Mouse (Mus musculus) limb, embryonic 14.5 days (tissue): ENCODE data around the gene Sytl2. TPM values are rescaled to one million over a fixed set of nuclear protein-coding genes. Genes with fewer than 3 reads are reported as not detected.
A peak's percentile ranks its signal among the peaks of the same experiment; 100 is the strongest.

Experiments
- ATAC-seq: fragments of 200-750 bp; cut with Nextera tagmentation; 2 replicates; pipeline ENCODE4 v1.8.0; 2017; ENCODE audit warnings: low read depth, moderate number of reproducible peaks, moderate TSS enrichment; ENCODE audit not compliant: low FRiP score
- DNase-seq: peaks from one replicate; pipeline ENCODE4 v3.0.0-alpha.2; 2015; ENCODE audit warnings: low spot score
- H3K27ac ChIP-seq: fragments of 300-500 bp; sonication (generic); replicated peaks from 2 replicates; pipeline ENCODE4 v1.5.1; 2014; ENCODE audit warnings: low read depth, mild to moderate bottlenecking, low read length, moderate library complexity, mixed read lengths
- H3K27me3 ChIP-seq: fragments of 300-500 bp; sonication (generic); 2 replicates; pipeline ENCODE4 v1.6.1; 2014; ENCODE audit warnings: low read length, mixed read lengths; ENCODE audit not compliant: control insufficient read depth, insufficient read depth
- H3K36me3 ChIP-seq: fragments of 300-500 bp; sonication (generic); 2 replicates; pipeline ENCODE4 v1.6.1; 2014; ENCODE audit warnings: mild to moderate bottlenecking, low read length, moderate library complexity, mixed read lengths; ENCODE audit not compliant: control insufficient read depth, insufficient read depth
- H3K4me1 ChIP-seq: fragments of 300-500 bp; sonication (generic); 2 replicates; pipeline ENCODE4 v1.6.1; 2014; ENCODE audit warnings: antibody characterized with exemption, low read length, mixed read lengths; ENCODE audit not compliant: control insufficient read depth, insufficient read depth
- H3K4me2 ChIP-seq: fragments of 300-500 bp; sonication (generic); replicated peaks from 2 replicates; pipeline ENCODE4 v1.6.1; 2014; ENCODE audit warnings: low read depth, mild to moderate bottlenecking, low read length, moderate library complexity; ENCODE audit not compliant: severe bottlenecking
- H3K4me3 ChIP-seq: fragments of 300-500 bp; sonication (generic); replicated peaks from 2 replicates; pipeline ENCODE4 v1.5.1; 2014; ENCODE audit warnings: low read length
- H3K9ac ChIP-seq: fragments of 300-500 bp; sonication (generic); 2 replicates; pipeline ENCODE4 v1.6.1; 2014; ENCODE audit warnings: mild to moderate bottlenecking, low read depth, low read length, moderate library complexity; ENCODE audit not compliant: severe bottlenecking
- H3K9me3 ChIP-seq: fragments of 300-500 bp; sonication (generic); 2 replicates; pipeline ENCODE4 v1.6.1; 2016; ENCODE audit warnings: low read length; ENCODE audit not compliant: control insufficient read depth
- POLR2A ChIP-seq: fragments of 200-500 bp; IDR thresholded peaks from 2 replicates; pipeline ENCODE4 v1.8.0; 2012; ENCODE audit warnings: inconsistent platforms, mild to moderate bottlenecking, moderate library complexity, borderline replicate concordance; ENCODE audit not compliant: insufficient read depth, insufficient read length; ENCODE audit errors: extremely low read depth
- WGBS: fragments of 180-500 bp; shearing (Covaris S2); extraction: QIAGEN DNeasy Blood & Tissue Kit; methylation state at CpG from one replicate; pipeline ENCODE4 v1.1.7; 2014; 5-methylcytosine and 5-hydroxymethylcytosine counted together
- polyA plus RNA-seq, 2 experiments: library from polyadenylated mRNA; depleted of rRNA in 1 of 2; stranded (reverse) in 1 of 2; unstranded in 1 of 2; fragments of >200 nt; fragmentation: Nextera tagmentation in 1 of 2; extraction: Ambion mirVana in 1 of 2; gene quantifications; 2 replicates each; pipeline versions ENCODE4 v1.2.1 to v1.2.3; 2012 to 2014

The Sytl2 gene
- polyA plus RNA-seq, 2 experiments: 21.9 to 25.7 TPM

- no peaks in the 10 kb centered on the region for H3K36me3 ChIP-seq
- ATAC-seq: no peak
These were observed 130.2 kb downstream of the Sytl2 start for GRCm38 (mm10) chr7:90432221-90432620.

GRCm38 (mm10) chr7:90440044-90440443 lies 138.0 kb downstream of the Sytl2 start:
- TF ChIP-seq POLR2A: no peak
- no peaks in the 10 kb centered on the region for H3K9me3 ChIP-seq
- H3K27ac ChIP-seq: no peak overlapping the region
- H3K9ac ChIP-seq: no peak overlapping the region
- DNase-seq: no peak
- 0 out of 2 replicates have a peak, but pooled peaks cover 3% of the 10 kb centered on the region for H3K4me1 ChIP-seq
- 90% methylated on average over 4 of the region's 4 CpGs for WGBS
- H3K4me3 ChIP-seq: no peak overlapping the region
- no peaks in the 10 kb centered on the region for H3K36me3 ChIP-seq
- H3K4me2 ChIP-seq: no peak overlapping the region
- ATAC-seq: no peak
- no peaks in the 10 kb centered on the region for H3K27me3 ChIP-seq

More at GRCm38 (mm10) chr7:90432221-90432620, 130.2 kb downstream of the Sytl2 start:
- Histone ChIP-seq H3K4me1 (no peaks in the 10 kb centered on the region), H3K9me3 (no peaks in the 10 kb centered on the region), H3K27me3 (no peaks in the 10 kb centered on the region), H3K4me3 (no peak overlapping the region), H3K4me2 (no peak overlapping the region), H3K9ac (no peak overlapping the region), H3K27ac (no peak overlapping the region)
- DNase-seq: no peak
- no peak for TF ChIP-seq POLR2A

DNA sequence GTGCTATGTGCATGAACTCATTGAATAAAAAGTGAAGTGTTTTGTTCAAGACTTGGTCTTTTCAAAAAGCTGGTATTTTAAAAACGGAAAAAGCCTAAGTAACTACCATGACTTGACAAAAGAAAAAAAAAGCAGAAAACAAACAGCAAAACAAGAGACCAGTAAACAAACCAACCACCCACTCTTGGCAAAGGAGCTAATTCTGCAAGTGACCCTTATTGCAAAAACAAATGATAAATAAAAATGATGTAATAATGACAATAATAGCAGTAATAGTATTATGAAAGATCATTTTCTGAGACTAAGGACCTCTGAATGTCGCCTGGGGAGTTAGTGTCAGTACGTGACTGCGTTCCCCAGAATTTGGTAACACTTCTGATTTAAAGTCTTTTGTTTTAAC lies 140.0 kb downstream of the Sytl2 start:
- peak overlapping the region; percentile 99 for H3K9ac ChIP-seq
- TF ChIP-seq POLR2A: no peak
- ATAC-seq (peak; percentile 8; the same call in 1 of the 2 replicates), DNase-seq (peak; percentile 5)
- H3K4me2 ChIP-seq: peak overlapping the region; percentile 41
- WGBS: 10% methylated on average over 4 of the region's 4 CpGs
- H3K27me3 ChIP-seq: no peaks in the 10 kb centered on the region
- H3K4me1 ChIP-seq: 0 out of 2 replicates have a peak, but pooled peaks cover 6% of the 10 kb centered on the region
- peaks cover 1% of the 10 kb centered on the region; the same call in 1 of the 2 replicates for H3K36me3 ChIP-seq
- H3K27ac ChIP-seq: peak overlapping the region; percentile 99; the same call in 1 of the 2 replicates
- H3K4me3 ChIP-seq: peak overlapping the region; percentile 92
- H3K9me3 ChIP-seq: no peaks in the 10 kb centered on the region

GRCm38 (mm10) chr7:90442518-90443080 lies 140.5 kb downstream of the Sytl2 start, which contains the start of gene Crebzf:
Crebzf (plus strand) TSS chr7:90442729.
- Histone ChIP-seq H3K36me3 (peaks cover 7% of the 10 kb centered on the region), H3K9ac (peak within 1 kb of the TSS; percentile 99), H3K4me3 (peak within 1 kb of the TSS; percentile 92), H3K27me3 (no peaks in the 10 kb centered on the region), H3K4me1 (0 out of 2 replicates have a peak, but pooled peaks cover 6% of the 10 kb centered on the region), H3K9me3 (no peaks in the 10 kb centered on the region), H3K4me2 (peak within 1 kb of the TSS; percentile 94), H3K27ac (peak within 1 kb of the TSS; percentile 99)
- DNase-seq (peak; percentile 98), ATAC-seq (peak; percentile 96)
- WGBS: 2% methylated on average over 26 of the region's 54 CpGs
- peak; percentile 89; the same call in 1 of the 2 replicates for TF ChIP-seq POLR2A

DNA sequence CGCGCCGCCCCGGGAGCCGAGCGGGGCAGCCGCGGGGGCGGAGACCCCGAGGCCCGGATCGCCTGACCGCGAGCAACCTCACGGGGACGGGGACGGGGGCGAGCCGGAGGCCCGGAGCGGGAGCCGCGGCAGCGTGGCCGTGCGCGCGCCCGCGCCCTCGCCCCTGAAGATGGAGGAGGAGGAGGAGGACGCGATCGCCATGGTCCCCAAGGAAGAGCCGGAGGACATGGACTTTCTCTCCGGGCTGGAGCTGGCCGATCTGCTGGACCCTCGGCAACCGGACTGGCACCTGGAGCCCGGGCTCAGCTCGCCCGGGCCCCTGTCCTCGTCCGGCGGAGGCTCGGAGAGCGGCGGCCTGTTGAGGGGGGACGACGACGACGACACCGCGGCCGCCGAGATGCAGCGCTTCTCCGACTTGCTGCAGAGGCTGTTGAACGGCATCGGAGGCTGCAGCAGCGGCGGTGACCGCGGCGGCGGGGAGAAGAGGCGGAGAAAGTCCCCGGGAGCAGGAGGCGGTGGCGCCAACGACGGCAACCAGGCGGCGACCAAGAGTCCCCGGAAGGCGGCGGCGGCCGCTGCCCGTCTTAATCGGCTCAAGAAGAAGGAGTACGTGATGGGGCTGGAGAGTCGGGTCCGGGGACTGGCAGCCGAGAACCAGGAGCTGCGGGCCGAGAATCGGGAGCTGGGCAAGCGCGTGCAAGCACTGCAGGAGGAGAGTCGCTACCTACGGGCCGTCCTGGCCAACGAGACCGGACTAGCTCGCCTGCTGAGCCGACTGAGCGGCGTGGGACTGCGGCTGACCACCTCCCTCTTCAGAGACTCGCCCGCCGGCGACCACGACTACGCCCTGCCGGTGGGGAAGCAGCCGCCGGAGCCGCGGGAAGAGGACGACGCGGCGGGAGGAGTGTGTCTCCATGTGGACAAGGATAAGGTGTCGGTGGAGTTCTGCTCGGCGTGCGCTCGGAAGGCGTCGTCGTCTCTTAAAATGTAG lies 141.3 kb downstream of the Sytl2 start:
- H3K9ac ChIP-seq: peak overlapping the region; percentile 99
- WGBS: under 1% methylated on average over 85 of the region's 123 CpGs
- DNase-seq: peak; percentile 46

More for the DNA sequence above, 141.3 kb downstream of the Sytl2 start:
- TF ChIP-seq POLR2A: 0 out of 2 replicates have a peak, but pooled peaks have one; percentile 7
- peaks cover 14% of the 10 kb centered on the region for H3K36me3 ChIP-seq
- 0 out of 2 replicates have a peak, but pooled peaks cover 6% of the 10 kb centered on the region for H3K4me1 ChIP-seq
- peak overlapping the region; percentile 92 for H3K4me3 ChIP-seq
- peak overlapping the region; percentile 99 for H3K27ac ChIP-seq
- peak overlapping the region; percentile 94 for H3K4me2 ChIP-seq
- no peaks in the 10 kb centered on the region for H3K9me3 ChIP-seq
- ATAC-seq: peak; percentile 55
- H3K27me3 ChIP-seq: no peaks in the 10 kb centered on the region
